Mouse (Mus musculus) CH12.LX (cell line): ENCODE data around the gene Cdkn2aip. TPM values are rescaled to one million over a fixed set of nuclear protein-coding genes. Genes with fewer than 3 reads are reported as not detected.
A peak's percentile ranks its signal among the peaks of the same experiment; 100 is the strongest.

Source experiments
- DNase-seq: peaks from one replicate; pipeline ENCODE4 v3.0.0-alpha.2; 2013; ENCODE audit errors: extremely low read depth
- H3K27ac ChIP-seq: 2 replicates; pipeline ENCODE4 v1.5.1; 2012; ENCODE audit warnings: low read depth, mild to moderate bottlenecking, control low read depth, moderate library complexity; ENCODE audit not compliant: insufficient read depth
- H3K27me3 ChIP-seq: replicated peaks from 2 replicates; pipeline ENCODE3; 2012; ENCODE audit warnings: inconsistent platforms
- H3K36me3 ChIP-seq, 2 experiments: replicated peaks in 1 of 2; 2 replicates each; pipeline versions ENCODE3 to v1.6.1; 2012; ENCODE audit warnings: inconsistent platforms in 1 of 2, low read length in 1 of 2, mild to moderate bottlenecking in 1 of 2, mixed read lengths in 1 of 2, moderate library complexity in 1 of 2; ENCODE audit not compliant: control insufficient read depth in 1 of 2, insufficient read depth in 1 of 2
- H3K4me1 ChIP-seq, 2 experiments: 2 replicates each; pipeline ENCODE4 v1.6.1; 2012; ENCODE audit warnings: inconsistent platforms in 1 of 2, moderate library complexity in 1 of 2; ENCODE audit not compliant: insufficient read depth in 2 of 2, control insufficient read depth in 1 of 2
- H3K4me2 ChIP-seq: 2 replicates; pipeline ENCODE4 v1.6.1; 2012; ENCODE audit warnings: low read depth, mild to moderate bottlenecking, control low read depth; ENCODE audit not compliant: poor library complexity, insufficient read depth, severe bottlenecking
- H3K4me3 ChIP-seq, 3 experiments: fragments of 150-350 bp in 1 of 3; sonication (generic) in 1 of 3; replicated peaks in 1 of 3; 2 replicates each; pipeline versions ENCODE3 to v1.5.1; 2011 to 2012; ENCODE audit warnings: low read depth in 2 of 3, low read length in 2 of 3, mild to moderate bottlenecking in 2 of 3, moderate library complexity in 2 of 3, control low read depth in 1 of 3, improper control_type of control experiment in 1 of 3, inconsistent platforms in 1 of 3, mixed read lengths in 1 of 3; ENCODE audit not compliant: poor library complexity in 1 of 3
- H3K79me2 ChIP-seq: replicated peaks from 2 replicates; pipeline ENCODE4 v1.6.1; 2012; ENCODE audit warnings: mild to moderate bottlenecking, moderate library complexity; ENCODE audit not compliant: control insufficient read depth, poor library complexity, insufficient read depth, severe bottlenecking; ENCODE audit errors: extremely low read depth
- H3K9ac ChIP-seq: 2 replicates; pipeline ENCODE4 v1.6.1; 2012; ENCODE audit warnings: low read depth, mild to moderate bottlenecking, control low read depth, moderate library complexity; ENCODE audit not compliant: insufficient read depth
- H3K9me3 ChIP-seq: replicated peaks from 2 replicates; pipeline ENCODE3; 2012; ENCODE audit warnings: low read length, inconsistent platforms, mixed read lengths
- BHLHE40 ChIP-seq: IDR thresholded peaks from 2 replicates; pipeline ENCODE4 v1.6.1; 2011; ENCODE audit warnings: mild to moderate bottlenecking, low read depth, low read length, improper control_type of control experiment
- CHD1 ChIP-seq: IDR thresholded peaks from 2 replicates; pipeline ENCODE4 v1.6.1; 2012; ENCODE audit warnings: low read depth, low read length, improper control_type of control experiment, inconsistent platforms
- CHD2 ChIP-seq: IDR thresholded peaks from 2 replicates; pipeline ENCODE4 v1.6.1; 2011; ENCODE audit warnings: low read length, improper control_type of control experiment
- ELF1 ChIP-seq: IDR thresholded peaks from 2 replicates; pipeline ENCODE4 v1.6.1; 2014; ENCODE audit warnings: low read depth, mild to moderate bottlenecking, inconsistent platforms, low read length, improper control_type of control experiment
- EP300 ChIP-seq: IDR thresholded peaks from 2 replicates; pipeline ENCODE4 v1.6.1; 2011; ENCODE audit warnings: low read length, improper control_type of control experiment
- GABPA ChIP-seq: IDR thresholded peaks from 2 replicates; pipeline ENCODE4 v1.6.1; 2012; ENCODE audit warnings: low read depth, low read length, improper control_type of control experiment, inconsistent platforms; ENCODE audit not compliant: insufficient replicate concordance
- IRF4 ChIP-seq: IDR thresholded peaks from 2 replicates; pipeline ENCODE4 v1.6.1; 2014; ENCODE audit warnings: low read depth, mild to moderate bottlenecking, inconsistent platforms, low read length, improper control_type of control experiment
- JUND ChIP-seq: conservative IDR thresholded peaks from 2 replicates; pipeline ENCODE4 v1.6.1; 2011; ENCODE audit warnings: low read depth, low read length, improper control_type of control experiment
- MAFK ChIP-seq: IDR thresholded peaks from 2 replicates; pipeline ENCODE4 v1.6.1; 2011; ENCODE audit warnings: low read length, improper control_type of control experiment; ENCODE audit not compliant: insufficient replicate concordance
- MAX ChIP-seq: IDR thresholded peaks from 2 replicates; pipeline ENCODE4 v1.6.1; 2011; ENCODE audit warnings: low read length, improper control_type of control experiment
- MAZ ChIP-seq: IDR thresholded peaks from 2 replicates; pipeline ENCODE4 v1.6.1; 2012; ENCODE audit warnings: low read depth, mild to moderate bottlenecking, inconsistent platforms, low read length, improper control_type of control experiment, moderate library complexity
- NRF1 ChIP-seq: IDR thresholded peaks from 2 replicates; pipeline ENCODE4 v1.6.1; 2014; ENCODE audit warnings: low read depth, mild to moderate bottlenecking, inconsistent platforms, low read length, improper control_type of control experiment, moderate library complexity
- PAX5 ChIP-seq: IDR thresholded peaks from 2 replicates; pipeline ENCODE4 v1.6.1; 2012; ENCODE audit warnings: low read length, inconsistent platforms, mixed read lengths
- POLR2AphosphoS2 ChIP-seq: IDR thresholded peaks from 2 replicates; pipeline ENCODE4 v1.6.1; 2011; ENCODE audit warnings: low read depth, low read length, improper control_type of control experiment
- RAD21 ChIP-seq: IDR thresholded peaks from 2 replicates; pipeline ENCODE4 v1.6.1; 2011; ENCODE audit warnings: low read depth, mild to moderate bottlenecking, low read length, improper control_type of control experiment, moderate library complexity
- RCOR1 ChIP-seq: conservative IDR thresholded peaks from 2 replicates; pipeline ENCODE4 v1.6.1; 2012; ENCODE audit warnings: low read depth, mild to moderate bottlenecking, inconsistent platforms, low read length, improper control_type of control experiment
- TCF12 ChIP-seq: IDR thresholded peaks from 2 replicates; pipeline ENCODE4 v1.6.1; 2014; ENCODE audit warnings: low read depth, mild to moderate bottlenecking, inconsistent platforms, low read length, improper control_type of control experiment
- USF2 ChIP-seq: conservative IDR thresholded peaks from 2 replicates; pipeline ENCODE4 v1.6.1; 2011; ENCODE audit warnings: low read depth, low read length, improper control_type of control experiment
- ZKSCAN1 ChIP-seq: IDR thresholded peaks from 2 replicates; pipeline ENCODE4 v1.6.1; 2012; ENCODE audit warnings: low read depth, inconsistent platforms, low read length, improper control_type of control experiment, borderline replicate concordance
- ZMIZ1 ChIP-seq: IDR thresholded peaks from 2 replicates; pipeline ENCODE4 v1.6.1; 2012; ENCODE audit warnings: low read depth, mild to moderate bottlenecking, inconsistent platforms, low read length, improper control_type of control experiment
- ZNF384 ChIP-seq: IDR thresholded peaks from 2 replicates; pipeline ENCODE4 v1.6.1; 2012; ENCODE audit warnings: low read depth, low read length, improper control_type of control experiment, inconsistent platforms
- dilution Hi-C: fragments of 300-500 bp; cut with MboI; formaldehyde crosslinking; loops from 2 replicates; pipeline ENCODE4 v1.14.3; 2020; ENCODE audit warnings: low sequenced_read_pairs; ENCODE audit not compliant: extremely low pct_unique_long_range_greater_than_20kb, extremely low pct_ligation_motif_present
- in situ Hi-C: fragments of 300-500 bp; cut with MboI; formaldehyde crosslinking; loops from 3 replicates; pipeline ENCODE4 v1.14.3; 2019; ENCODE audit warnings: low sequenced_read_pairs, low pct_ligation_motif_present, low pct_unique_long_range_greater_than_20kb, mixed read lengths
- polyA plus RNA-seq: library from polyadenylated mRNA; unstranded; fragments of >175 nt; gene quantifications from 2 replicates; pipeline ENCODE4 v1.2.1, GENCODE M21; 2012; ENCODE audit warnings: low read depth; ENCODE audit not compliant: insufficient read length
- total RNA-seq, 2 experiments: library from RNA; depleted of rRNA; stranded (reverse); fragments of 300-350 nt in 1 of 2; fragments of >200 nt in 1 of 2; gene quantifications; 2 replicates each; pipeline ENCODE4 v1.2.3; 2012 to 2014

Cdkn2aip gene
- total and polyA plus RNA-seq, 3 experiments: 7.1 to 15.5 (median 8.7) TPM

DNA sequence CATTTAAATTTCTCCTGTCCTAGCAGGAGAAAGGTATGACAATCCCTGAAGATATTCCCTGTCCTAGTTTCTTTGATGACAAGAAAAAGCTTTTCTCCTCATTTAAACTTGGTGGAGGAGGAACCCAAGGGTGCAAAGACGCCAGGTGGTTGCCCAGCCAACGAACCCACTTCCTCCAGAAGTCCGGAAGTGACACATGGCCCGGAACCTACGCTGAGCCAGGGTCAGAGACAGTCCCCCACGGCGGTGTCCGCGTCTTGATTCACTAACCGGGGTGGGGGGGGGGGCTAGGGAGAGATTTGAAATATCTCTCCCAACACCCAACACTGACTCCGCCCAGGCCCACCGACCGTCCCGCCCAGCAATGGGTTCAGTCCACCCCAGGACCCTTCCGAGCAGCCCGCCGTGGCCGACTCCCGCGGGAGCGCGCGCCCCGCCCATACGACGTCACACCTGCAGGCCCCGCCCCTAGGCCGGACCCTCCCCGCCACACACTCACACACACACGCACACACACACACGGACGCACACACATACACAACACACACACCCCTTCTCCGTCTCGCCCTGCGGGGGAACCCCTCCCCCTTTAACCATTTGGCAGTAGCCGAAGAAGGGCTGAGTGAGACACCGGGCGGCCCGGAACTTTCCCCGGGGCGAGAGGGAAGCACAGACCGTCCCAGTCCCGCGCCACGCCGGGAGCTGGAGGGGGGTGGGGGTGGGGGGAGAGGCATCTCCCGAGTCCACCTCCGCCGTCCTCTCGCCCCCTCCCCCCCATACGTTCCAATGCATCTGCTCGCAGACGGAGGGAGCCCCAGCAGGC, 40.2 kb downstream of the Cdkn2aip start (continued):
- TF ChIP-seq ZKSCAN1 (no peak), PAX5 (no peak), IRF4 (no peak; the same call in 1 of the 2 replicates), ELF1 (peak; percentile 84), EP300 (no peak), MAX (no peak), MAFK (no peak), JUND (no peak), NRF1 (no peak), RAD21 (no peak), RCOR1 (no peak), BHLHE40 (peak; percentile 10; the same call in 1 of the 2 replicates), CHD1 (no peak), CHD2 (peak; percentile 64), POLR2AphosphoS2 (no peak), MAZ (peak; percentile 21; the same call in 1 of the 2 replicates), TCF12 (peak; percentile 27; the same call in 1 of the 2 replicates), ZMIZ1 (no peak), GABPA (no peak)

DNA sequence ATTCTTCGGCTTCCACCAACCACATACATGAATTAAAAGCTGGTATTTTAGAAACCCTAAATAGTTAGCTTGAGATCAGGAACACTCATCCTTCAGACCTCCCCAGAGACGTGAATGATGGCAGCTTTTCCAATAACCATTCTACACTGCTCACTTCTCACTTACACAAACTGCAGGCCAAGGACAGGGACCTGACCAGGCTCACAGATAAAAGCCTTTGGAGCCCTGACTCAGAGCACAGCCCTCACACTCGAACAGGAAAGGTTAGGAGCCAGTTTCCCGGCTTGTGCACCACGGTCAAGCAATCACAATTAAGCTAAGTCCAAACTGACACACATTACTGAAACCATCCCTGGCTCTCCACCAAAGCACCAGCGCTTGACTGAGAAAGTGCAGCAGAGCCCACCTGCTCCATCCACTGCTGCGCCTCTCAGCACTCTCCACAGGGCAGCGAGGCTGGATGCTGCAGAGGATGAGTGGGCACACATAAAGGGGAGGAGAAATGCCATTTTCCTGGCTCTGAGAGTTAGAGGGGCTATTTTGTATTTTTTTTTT, 49.4 kb downstream of the Cdkn2aip start:
- H3K27ac ChIP-seq: no peak overlapping the region
- no peaks in the 10 kb centered on the region for H3K27me3 ChIP-seq
- no peak overlapping the region for H3K9ac ChIP-seq
- TF ChIP-seq ZNF384 (no peak), NRF1 (no peak), RCOR1 (no peak), GABPA (no peak), USF2 (no peak)
- in situ Hi-C loops (no loop called here), dilution Hi-C loops (no loop called here)
- no peak overlapping the region for H3K4me3 ChIP-seq
- no peaks in the 10 kb centered on the region for H3K9me3 ChIP-seq
- H3K79me2 ChIP-seq: no peaks in the 10 kb centered on the region
- H3K36me3 ChIP-seq: peaks cover 5 to 32% of the 10 kb centered on the region in 2 experiments
- no peak overlapping the region for H3K4me2 ChIP-seq
- DNase-seq: no peak
- peaks cover 0 to 4% of the 10 kb centered on the region in 2 experiments; a peak in 2 of 4 replicates for H3K4me1 ChIP-seq
